ENCODE assay signal across 8 mouse cellular contexts in the genomic region with DNA sequence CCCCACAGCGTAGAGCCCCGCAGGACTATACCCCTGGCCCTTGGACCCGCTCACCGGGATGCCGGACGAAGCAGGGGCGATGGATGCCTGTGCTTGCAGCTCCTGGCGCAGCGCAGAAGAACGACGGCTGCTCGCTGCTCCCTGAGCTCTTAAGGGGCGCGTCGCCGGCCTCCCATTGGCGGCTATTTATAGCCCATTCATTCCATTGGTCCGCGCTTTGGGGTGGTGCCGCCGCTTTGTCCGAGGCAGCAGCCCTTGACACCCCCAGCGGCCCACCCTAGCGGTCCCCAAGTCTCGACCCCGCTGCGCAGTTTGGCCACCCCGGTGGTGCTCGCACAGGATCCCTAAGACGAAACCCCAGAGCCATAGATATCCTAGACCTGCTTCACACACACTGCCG. TPM values are rescaled to one million over a fixed set of nuclear protein-coding genes. Genes with fewer than 3 reads are reported as not detected.
DNase-seq lines count a peak whose midpoint lies in the region; ATAC-seq and TF ChIP-seq lines count a peak whose summit lies in the region.

A gene (minus strand): TSS at position 163 of the 400 bp plus-strand sequence.

- H3K27ac ChIP-seq in embryonic facial prominence, embryonic 13.5 days, result no peak within 1 kb of the TSS
- peak within 1 kb of the TSS; percentile 13; the same call in 1 of the 2 replicates for H3K27ac ChIP-seq in kidney, adult 2 months (ENCODE audit: insufficient read depth, low read depth, low read length)
- peak within 1 kb of the TSS; percentile 95 for H3K27ac ChIP-seq in midbrain, embryonic 10.5 days (replicated peaks)

- H3K4me2 ChIP-seq in embryonic facial prominence, embryonic 13.5 days, result peak within 1 kb of the TSS; percentile 98

- TF ChIP-seq CTCF in kidney, adult 2 months (conservative IDR thresholded peaks at IDR 0.05; ENCODE audit: insufficient read depth, insufficient read length, low read depth, low read length), result no peak

- DNase-seq in ovary, postnatal 36 days (ENCODE audit: low spot score), result peak; percentile 66
- DNase-seq in ovary, postnatal 10 days (ENCODE audit: low spot score), result no peak
- DNase-seq in heart, adult 8-10 months (ENCODE audit: low spot score), result peak; percentile 89
- DNase-seq in kidney, adult 2 months, result peak; percentile 84
- DNase-seq in left cerebral cortex, postnatal 36 days (ENCODE audit: low spot score in 2 of 2), result peak; percentile 93 to 94
- peak; percentile 94 for DNase-seq in midbrain, embryonic 10.5 days (ENCODE audit: low spot score)
- DNase-seq in spleen, postnatal 4 days (ENCODE audit: low spot score in 2 of 2), result peak; percentile 43 to 67

- no peaks in the 10 kb centered on the region for H3K9me3 ChIP-seq in embryonic facial prominence, embryonic 13.5 days
- H3K9me3 ChIP-seq in midbrain, embryonic 10.5 days (replicated peaks), result no peaks in the 10 kb centered on the region

- under 1% methylated on average over 31 of the region's 31 CpGs for WGBS in embryonic facial prominence, embryonic 13.5 days
- WGBS in kidney, adult 2 months, result under 1% methylated on average over 31 of the region's 31 CpGs
- WGBS in midbrain, embryonic 10.5 days, result under 1% methylated on average over 31 of the region's 31 CpGs

- H3K27me3 ChIP-seq in embryonic facial prominence, embryonic 13.5 days, result peaks cover 59% of the 10 kb centered on the region
- no peaks in the 10 kb centered on the region for H3K27me3 ChIP-seq in kidney, adult 2 months (replicated peaks; ENCODE audit: control insufficient read depth, insufficient read depth, low read length)
- H3K27me3 ChIP-seq in midbrain, embryonic 10.5 days (ENCODE audit: low read depth, poor library complexity, severe bottlenecking), result peaks cover 53% of the 10 kb centered on the region

- peak within 1 kb of the TSS; percentile 73 for H3K9ac ChIP-seq in embryonic facial prominence, embryonic 13.5 days

- no peak for TF ChIP-seq POLR2A in kidney, adult 2 months (IDR thresholded peaks at IDR 0.05; ENCODE audit: low read depth, low read length)

- intact Hi-C loops in left cerebral cortex, postnatal 36 days (cut with DNase I), result no loop called here

- H3K4me3 ChIP-seq in embryonic facial prominence, embryonic 13.5 days, result peak within 1 kb of the TSS; percentile 57
- peak within 1 kb of the TSS; percentile 61 for H3K4me3 ChIP-seq in kidney, adult 2 months (ENCODE audit: insufficient read depth, low read depth, low read length)
- H3K4me3 ChIP-seq in midbrain, embryonic 10.5 days, result peak within 1 kb of the TSS; percentile 94

- ATAC-seq in embryonic facial prominence, embryonic 13.5 days (ENCODE audit: insufficient number of reproducible peaks, insufficient read depth, low FRiP score, low TSS enrichment, low read depth), result peak; percentile 27; the same call in 1 of the 2 replicates

- no peaks in the 10 kb centered on the region for H3K36me3 ChIP-seq in embryonic facial prominence, embryonic 13.5 days
- no peaks in the 10 kb centered on the region for H3K36me3 ChIP-seq in kidney, adult 2 months (ENCODE audit: control insufficient read depth, insufficient read depth, low read length)
- peaks cover 43% of the 10 kb centered on the region for H3K36me3 ChIP-seq in midbrain, embryonic 10.5 days

- H3K4me1 ChIP-seq in embryonic facial prominence, embryonic 13.5 days, result peaks cover 38% of the 10 kb centered on the region
- peaks cover 15% of the 10 kb centered on the region for H3K4me1 ChIP-seq in kidney, adult 2 months (ENCODE audit: control insufficient read depth, insufficient read depth, low read length)
- H3K4me1 ChIP-seq in midbrain, embryonic 10.5 days, result peaks cover 78% of the 10 kb centered on the region

RNA-seq across cellular contexts. Expression of the gene that starts here (rescaled TPM):
- polyA plus RNA-seq in embryonic facial prominence, embryonic 13.5 days (2015; fragmentation: Nextera tagmentation; extraction: Ambion mirVana), result 118 and 135 TPM in 2 replicates
- 10 to 100 TPM; 57.4 to 70.8 (median 63.8) TPM for total RNA-seq in heart, adult 8-10 months (2022)
- 280 and 340 TPM in 2 replicates for polyA plus RNA-seq in kidney, adult 2 months (2012; rRNA removed)
- total RNA-seq in left cerebral cortex, postnatal 36 days (2021), result 1,000 to 10,000 TPM; 1,681 to 2,044 TPM
- 2,837 and 3,349 TPM in 2 replicates for polyA plus RNA-seq in midbrain, embryonic 10.5 days (2016; fragmentation: Nextera tagmentation; extraction: Ambion mirVana)

Comparison
In these comparisons a context has a peak if more than half of its experiments do, and no peak if none do; other contexts are left out.
1. RNA of the gene that starts here (total RNA-seq): 1,681 to 2,044 TPM in left cerebral cortex, postnatal 36 days; 57.4 to 70.8 TPM in heart, adult 8-10 months; every median in the first group is over 10 times any median in the second.
2. Peak in every context shown above with its lines, with median percentiles within 50 percentile points of each other: H3K4me3 ChIP-seq.